Mouse (Mus musculus): ENCODE measurements around the gene Bst1.

DNA sequence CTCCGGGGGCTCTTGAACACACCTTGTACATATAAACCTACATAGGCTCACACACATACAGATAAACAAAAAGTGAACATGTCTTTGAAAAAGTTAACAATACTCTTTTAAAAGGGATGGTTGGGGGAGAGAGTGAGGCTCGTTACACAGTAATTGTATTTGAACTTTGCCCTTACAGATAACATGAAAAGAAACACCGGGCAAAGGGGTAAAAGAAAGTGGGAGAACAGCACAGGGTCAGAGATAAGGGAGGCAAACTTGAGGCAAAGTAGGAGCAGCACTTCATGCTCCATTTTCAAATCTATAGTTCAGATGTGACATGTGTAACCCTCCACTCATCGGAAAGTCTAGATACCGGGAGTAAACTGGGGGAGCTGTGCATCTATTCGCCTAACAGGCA, 45.0 kb downstream of the Bst1 start:
- no peak for TF ChIP-seq CTCF (IDR thresholded peaks at IDR 0.05; ENCODE audit: low read depth)
- no peak for TF ChIP-seq EP300 (IDR thresholded peaks at IDR 0.05; ENCODE audit: low read depth)

Data from liver, postnatal 0 days (tissue).